Comparison of ENCODE assay signal across 10 mouse cellular contexts in the genomic region with DNA sequence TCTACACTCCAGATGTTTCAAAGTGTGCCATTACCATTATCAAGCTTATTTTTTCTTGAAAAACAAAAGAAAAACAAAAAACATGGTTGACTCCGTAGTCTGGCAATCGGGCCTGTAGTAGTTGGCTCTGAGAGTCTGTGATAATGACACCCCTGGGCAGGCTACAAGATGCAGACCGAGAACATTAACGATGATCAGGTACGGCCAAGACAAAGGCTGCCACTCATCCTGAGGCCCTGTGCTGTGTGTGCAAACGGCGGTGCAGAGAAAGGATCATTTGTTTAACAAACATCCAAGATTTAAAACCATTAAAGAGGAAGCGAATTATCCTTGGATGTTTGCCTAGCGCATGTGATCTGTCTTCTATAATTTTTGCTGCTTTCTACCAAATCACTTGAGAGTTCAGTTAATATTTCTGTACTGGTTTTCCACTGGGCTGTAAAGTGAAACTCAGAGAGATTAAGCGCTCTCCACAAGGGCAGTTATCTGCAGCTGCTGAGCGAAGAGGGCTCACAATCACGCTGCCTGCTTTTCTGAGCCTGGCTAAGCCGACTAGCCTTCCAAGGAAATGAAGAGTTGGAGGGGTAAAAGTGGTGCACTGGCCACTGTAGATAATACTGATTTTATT.
DNase-seq lines count a peak whose midpoint lies in the region; ATAC-seq and TF ChIP-seq lines count a peak whose summit lies in the region.
"Had no signal": no experiment of that assay in that cellular context is flagged by ENCODE, and none has a peak within 500 bp of the region (broad histone marks: within the 10 kb centered on the region; RNA-seq: fewer than 3 reads in every experiment).

No protein-coding gene starts in this region.

- no peak overlapping the region for H3K9ac ChIP-seq in kidney, postnatal 0 days (ENCODE audit: low read depth, low read length)
- H3K9ac ChIP-seq in forebrain, embryonic 16.5 days (replicated peaks; ENCODE audit: low read depth, low read length) = no peak overlapping the region
- H3K9ac ChIP-seq in limb, embryonic 14.5 days (ENCODE audit: low read depth, low read length, severe bottlenecking) = no peak overlapping the region

- H3K9me3 ChIP-seq in kidney, postnatal 0 days (replicated peaks; ENCODE audit: low read length) = no peaks in the 10 kb centered on the region
- H3K9me3 ChIP-seq in forebrain, embryonic 16.5 days (ENCODE audit: control insufficient read depth, low read length) = no peaks in the 10 kb centered on the region
- no peaks in the 10 kb centered on the region for H3K9me3 ChIP-seq in limb, embryonic 14.5 days (ENCODE audit: control insufficient read depth, low read length)

- TF ChIP-seq POLR2A in kidney, adult 2 months (IDR thresholded peaks at IDR 0.05; ENCODE audit: low read depth, low read length) = no peak
- no peak for TF ChIP-seq POLR2A in brain, embryonic 14.5 days (IDR thresholded peaks at IDR 0.05; ENCODE audit: borderline replicate concordance, extremely low read depth, insufficient read depth, insufficient read length, poor library complexity, severe bottlenecking)
- no peak for TF ChIP-seq POLR2A in limb, embryonic 14.5 days (IDR thresholded peaks at IDR 0.05; ENCODE audit: borderline replicate concordance, extremely low read depth, insufficient read depth, insufficient read length)

- H3K4me3 ChIP-seq in kidney, postnatal 0 days (replicated peaks; ENCODE audit: low read depth, low read length) = no peak overlapping the region
- no peak overlapping the region for H3K4me3 ChIP-seq in kidney, adult 2 months (ENCODE audit: insufficient read depth, low read depth, low read length)
- H3K4me3 ChIP-seq in forebrain, embryonic 16.5 days (replicated peaks; ENCODE audit: low read length) = no peak overlapping the region
- no peak overlapping the region for H3K4me3 ChIP-seq in limb, embryonic 14.5 days (replicated peaks; ENCODE audit: low read length)

- no peaks in the 10 kb centered on the region for H3K27me3 ChIP-seq in kidney, postnatal 0 days (ENCODE audit: insufficient read depth, low read length)
- no peaks in the 10 kb centered on the region for H3K27me3 ChIP-seq in kidney, adult 2 months (replicated peaks; ENCODE audit: control insufficient read depth, insufficient read depth, low read length)
- no peaks in the 10 kb centered on the region for H3K27me3 ChIP-seq in forebrain, embryonic 16.5 days (replicated peaks; ENCODE audit: control insufficient read depth, insufficient read depth, low read length)
- H3K27me3 ChIP-seq in limb, embryonic 14.5 days (ENCODE audit: control insufficient read depth, insufficient read depth, low read length) = no peaks in the 10 kb centered on the region

- H3K27ac ChIP-seq in kidney, postnatal 0 days = no peak overlapping the region
- H3K27ac ChIP-seq in kidney, adult 2 months (ENCODE audit: insufficient read depth, low read depth, low read length) = no peak overlapping the region
- H3K27ac ChIP-seq in forebrain, embryonic 16.5 days (ENCODE audit: low read length) = no peak overlapping the region
- no peak overlapping the region for H3K27ac ChIP-seq in limb, embryonic 14.5 days (replicated peaks; ENCODE audit: low read depth, low read length)

- TF ChIP-seq CTCF in kidney, postnatal 0 days (IDR thresholded peaks at IDR 0.05; ENCODE audit: low read depth) = no peak
- TF ChIP-seq CTCF in kidney, adult 2 months (conservative IDR thresholded peaks at IDR 0.05; ENCODE audit: insufficient read depth, insufficient read length, low read depth, low read length) = no peak
- no peak for TF ChIP-seq CTCF in brain, embryonic 14.5 days (IDR thresholded peaks at IDR 0.05; ENCODE audit: borderline replicate concordance, extremely low read depth, insufficient read depth, insufficient read length)

- intact Hi-C loops in left cerebral cortex, postnatal 25 days (cut with DNase I) = no loop called here

- peak overlapping the region; percentile 18; the same call in 1 of the 2 replicates for H3K4me2 ChIP-seq in kidney, postnatal 0 days (ENCODE audit: low read length)
- peak overlapping the region; percentile 16; the same call in 1 of the 2 replicates for H3K4me2 ChIP-seq in forebrain, embryonic 16.5 days (ENCODE audit: low read length)
- 0 out of 2 replicates have a peak overlapping the region, but pooled peaks have one; percentile 0 for H3K4me2 ChIP-seq in limb, embryonic 14.5 days (replicated peaks; ENCODE audit: low read depth, low read length, severe bottlenecking)

- no peaks in the 10 kb centered on the region for H3K36me3 ChIP-seq in kidney, postnatal 0 days (ENCODE audit: insufficient read depth, low read length)
- H3K36me3 ChIP-seq in kidney, adult 2 months (ENCODE audit: control insufficient read depth, insufficient read depth, low read length) = no peaks in the 10 kb centered on the region
- H3K36me3 ChIP-seq in forebrain, embryonic 16.5 days (ENCODE audit: control insufficient read depth, insufficient read depth) = no peaks in the 10 kb centered on the region
- H3K36me3 ChIP-seq in limb, embryonic 14.5 days (ENCODE audit: control insufficient read depth, insufficient read depth, low read length) = no peaks in the 10 kb centered on the region

- no peak for ATAC-seq in kidney, postnatal 0 days (replicated peaks; ENCODE audit: low FRiP score, low read depth)
- peak; percentile 43; the same call in 1 of the 2 replicates for ATAC-seq in forebrain, embryonic 16.5 days
- ATAC-seq in limb, embryonic 14.5 days (ENCODE audit: low FRiP score, low read depth) = peak; percentile 68
- ATAC-seq: CD4-positive, CD25-positive, alpha-beta regulatory T cell, adult 4 months had no signal

- peak; percentile 68 for DNase-seq in kidney, postnatal 0 days (ENCODE audit: low spot score)
- DNase-seq in kidney, adult 2 months = no peak
- peak; percentile 69 for DNase-seq in brain, embryonic 14.5 days (ENCODE audit: low read depth)
- peak; percentile 64 for DNase-seq in limb, embryonic 14.5 days (ENCODE audit: low spot score)
- DNase-seq in urinary bladder, adult 18-20 months (ENCODE audit: low spot score in 2 of 2) = no peak
- no peak for DNase-seq in left cerebral cortex, postnatal 25 days (ENCODE audit: low spot score in 2 of 2)
- no peak for DNase-seq in frontal cortex, postnatal 36 days (ENCODE audit: low spot score in 2 of 2)
- DNase-seq: thymus, postnatal 25 days had no signal

- H3K4me1 ChIP-seq in kidney, postnatal 0 days (replicated peaks; ENCODE audit: insufficient read depth, low read length) = peaks cover 8% of the 10 kb centered on the region
- no peaks in the 10 kb centered on the region for H3K4me1 ChIP-seq in kidney, adult 2 months (ENCODE audit: control insufficient read depth, insufficient read depth, low read length)
- peaks cover 5% of the 10 kb centered on the region; the same call in 1 of the 2 replicates for H3K4me1 ChIP-seq in forebrain, embryonic 16.5 days (replicated peaks; ENCODE audit: control insufficient read depth, insufficient read depth, low read length)
- peaks cover 23% of the 10 kb centered on the region for H3K4me1 ChIP-seq in limb, embryonic 14.5 days (ENCODE audit: control insufficient read depth, insufficient read depth, low read length)

- 49% methylated on average over 13 of the region's 13 CpGs for WGBS in kidney, postnatal 0 days
- 70% methylated on average over 13 of the region's 13 CpGs for WGBS in kidney, adult 2 months
- 25% methylated on average over 13 of the region's 13 CpGs for WGBS in forebrain, embryonic 16.5 days
- 42% methylated on average over 13 of the region's 13 CpGs for WGBS in limb, embryonic 14.5 days

Comparison
In these comparisons a context has a peak if more than half of its experiments do, and no peak if none do; other contexts are left out.
1. DNase-seq: peak in kidney, postnatal 0 days (single experiment), brain, embryonic 14.5 days (single experiment) and limb, embryonic 14.5 days (single experiment); none in kidney, adult 2 months (single experiment), urinary bladder, adult 18-20 months (0 of 2), left cerebral cortex, postnatal 25 days (0 of 2) and frontal cortex, postnatal 36 days (0 of 2).
2. Peak in every context shown above with its lines, with median percentiles within 50 percentile points of each other: H3K4me2 ChIP-seq.